Mouse (Mus musculus) erythroblast, embryonic 14.5 days (primary cell): Measurements from ENCODE around the gene C1ra.
"Not testable (repeated sequence)": the region's sequence is repeated elsewhere in the genome, so short reads cannot be mapped to it uniquely, and the experiment has no call there.

Experiments
- GATA1 ChIP-seq: IDR thresholded peaks from 2 replicates; pipeline ENCODE4 v1.6.1; 2012; ENCODE audit warnings: low read length, inconsistent platforms, mixed read lengths
- TAL1 ChIP-seq: IDR thresholded peaks from 3 replicates; pipeline ENCODE4 v1.6.1; 2012; ENCODE audit warnings: low read length, inconsistent platforms, mixed read lengths

GRCm38 (mm10) chr6:124471783-124472638 is 40.2 kb upstream of the C1ra start:
- TF ChIP-seq GATA1, TAL1: not testable (repeated sequence)
